Mouse (Mus musculus) lung, postnatal 10 days (tissue): ENCODE measurements around the gene Gm4969.
"Not testable (repeated sequence)": the region's sequence is repeated elsewhere in the genome, so short reads cannot be mapped to it uniquely, and the experiment has no call there.

Experiments
- DNase-seq: peaks from one replicate; pipeline ENCODE4 v3.0.0; 2021

Gene Gm4969

DNA sequence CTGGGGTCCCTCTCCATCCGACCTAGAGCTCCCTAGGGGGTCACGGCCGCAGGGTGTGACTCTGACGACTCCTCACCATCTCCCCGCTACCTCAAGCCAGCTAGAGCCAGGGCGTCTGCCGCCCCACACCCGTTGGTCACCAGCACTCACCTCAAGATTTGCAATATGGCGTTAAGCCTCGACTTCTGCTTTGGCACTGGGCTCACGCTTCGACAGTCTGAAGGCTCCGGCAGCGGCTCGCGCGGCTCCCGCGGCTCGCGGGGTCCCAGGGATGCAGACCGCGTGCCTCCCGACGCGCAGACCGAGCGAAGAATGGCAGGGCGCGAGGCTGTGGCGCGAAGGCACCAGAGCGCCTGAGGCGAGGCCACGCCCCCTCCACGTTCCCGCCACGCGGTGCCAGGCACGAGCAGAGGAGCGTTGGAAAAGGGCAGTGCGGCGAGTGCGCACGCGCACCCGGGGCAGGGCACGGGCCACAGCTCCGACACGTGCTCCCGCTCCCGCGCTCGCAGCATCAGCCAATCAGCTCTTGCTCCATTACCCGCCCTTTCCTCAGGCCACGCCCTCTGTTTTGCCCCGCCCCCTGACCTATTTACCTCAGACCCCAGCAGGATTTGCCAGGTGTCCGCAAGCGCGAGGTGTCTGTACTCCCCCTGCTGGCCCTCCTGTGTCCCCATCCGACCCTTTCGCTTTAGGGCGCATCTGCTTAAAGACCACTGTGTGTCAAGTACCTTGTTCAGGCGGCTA, at the start of gene Gm4969:
Gene Gm4969, minus strand, starts transcription at position 341 of the 744 bp plus-strand sequence.
- DNase-seq = peak; percentile 74

DNA sequence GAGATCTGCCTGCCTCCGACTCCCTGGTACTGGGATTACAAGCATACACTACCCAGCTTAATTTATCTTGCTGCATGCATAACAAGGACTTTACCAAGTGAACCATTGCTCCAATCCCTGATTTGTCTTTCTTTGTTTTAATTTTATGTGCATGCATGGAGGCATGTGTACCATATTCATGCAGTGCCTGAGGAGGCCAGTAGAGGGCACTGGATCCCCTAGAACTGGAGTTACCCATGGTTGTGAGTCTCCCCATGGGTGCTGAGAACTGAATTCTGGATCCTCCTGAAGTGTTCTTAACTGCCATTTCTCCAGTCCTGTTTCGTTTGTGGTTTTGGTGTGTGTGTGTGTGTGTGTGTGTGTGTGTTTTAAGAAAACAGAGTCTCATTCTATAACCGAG, 48.8 kb upstream of the Gm4969 start:
- DNase-seq = no peak

DNA sequence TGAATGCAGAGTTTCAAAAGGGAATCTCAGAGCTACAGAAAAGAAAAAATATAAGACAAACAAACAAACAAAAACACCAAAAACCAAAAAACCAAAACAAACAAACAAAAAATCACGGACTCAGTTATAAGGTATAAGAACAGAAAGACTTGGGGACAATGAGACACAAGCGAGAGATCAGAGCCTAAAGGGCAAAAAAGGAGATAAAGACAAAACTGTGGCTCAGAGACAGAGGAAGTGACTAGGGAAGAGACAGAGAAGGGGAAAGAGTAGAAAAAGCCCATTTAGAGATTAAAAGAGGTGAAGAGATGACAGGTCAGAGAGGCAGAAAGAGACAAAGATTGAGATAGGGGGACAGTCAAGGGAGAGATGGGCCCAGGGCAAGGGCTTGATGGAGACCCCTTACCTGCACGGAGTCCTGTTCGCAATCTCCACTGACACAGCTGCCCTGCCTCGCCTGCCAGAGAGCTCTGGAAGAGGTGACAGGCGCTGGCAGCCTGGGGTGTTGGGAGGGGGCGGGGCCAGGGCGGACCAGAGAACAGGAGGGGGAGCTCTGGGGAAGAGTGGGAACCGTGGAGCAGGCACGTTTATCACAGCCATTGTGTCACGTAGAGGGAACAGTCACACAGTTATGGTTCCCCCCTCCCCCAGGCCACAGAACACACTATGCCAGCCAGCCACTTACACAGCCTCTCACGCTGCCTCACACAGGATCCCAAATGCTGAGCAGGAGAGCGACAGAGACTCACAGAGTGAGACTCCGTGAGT, 47.7 kb upstream of the Gm4969 start, which contains the start of gene Gipr:
Gene Gipr, minus strand, starts transcription at position 472 of the 768 bp plus-strand sequence.
- DNase-seq = peak; percentile 56

DNA sequence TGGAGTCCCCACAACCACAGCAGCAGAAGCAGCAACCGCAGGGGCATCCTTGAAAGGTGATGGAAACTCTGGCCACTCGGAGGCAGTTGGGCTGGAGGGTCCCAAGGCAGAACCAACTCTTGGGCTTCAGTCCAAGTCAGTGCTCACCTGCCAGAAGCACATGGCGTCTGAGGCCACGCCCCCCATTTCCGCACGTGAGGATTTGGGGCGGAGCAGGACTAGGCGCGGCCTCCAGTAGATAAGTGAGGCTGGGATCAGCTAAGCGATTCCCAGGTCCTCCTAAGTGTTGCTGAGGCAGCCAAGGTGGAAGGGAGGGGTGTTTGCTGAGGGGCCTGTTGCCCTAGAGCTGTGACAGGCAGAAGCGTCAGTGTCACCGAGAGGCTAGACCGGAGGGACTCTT, 46.8 kb upstream of the Gm4969 start:
- DNase-seq = no peak

DNA sequence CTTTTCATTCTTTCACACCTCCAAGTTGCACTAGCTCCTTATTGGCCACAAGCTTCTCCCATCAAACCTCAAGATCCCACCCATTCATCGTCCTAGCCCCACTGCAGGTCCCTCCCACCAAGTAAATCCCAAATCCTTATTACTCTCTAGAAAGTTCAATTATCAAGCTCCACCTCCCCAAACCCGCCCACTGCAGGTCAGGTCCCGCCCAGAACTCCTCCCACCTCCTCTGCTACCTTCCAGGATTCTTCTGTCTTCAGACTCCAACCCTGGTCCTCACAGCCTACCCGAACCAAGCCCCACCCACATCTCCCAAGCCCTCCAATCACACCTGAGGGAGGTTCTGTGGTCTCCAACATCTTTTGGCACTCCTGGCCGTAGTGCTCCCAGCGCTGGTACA, 46.0 kb upstream of the Gm4969 start:
- peak; percentile 57 for DNase-seq

DNA sequence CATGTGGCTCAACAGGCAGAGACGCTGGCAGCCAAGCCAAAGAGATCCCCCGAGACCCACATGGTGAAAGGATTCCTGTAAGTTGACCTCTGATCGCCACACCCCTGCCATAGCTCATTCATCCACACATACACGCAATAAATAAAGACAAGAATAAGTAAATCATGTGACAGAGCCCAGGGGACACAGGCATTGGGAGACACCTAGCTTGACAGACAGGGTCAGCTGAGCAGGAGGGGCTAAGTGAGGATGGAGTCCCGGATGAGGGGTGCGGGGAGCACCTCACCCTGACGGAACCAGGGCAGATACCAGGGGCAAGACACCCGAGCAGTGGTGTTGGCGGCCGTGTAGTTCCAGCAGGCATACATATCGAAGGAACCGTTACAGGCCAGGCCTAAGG, 45.6 kb upstream of the Gm4969 start:
- DNase-seq = no peak

DNA sequence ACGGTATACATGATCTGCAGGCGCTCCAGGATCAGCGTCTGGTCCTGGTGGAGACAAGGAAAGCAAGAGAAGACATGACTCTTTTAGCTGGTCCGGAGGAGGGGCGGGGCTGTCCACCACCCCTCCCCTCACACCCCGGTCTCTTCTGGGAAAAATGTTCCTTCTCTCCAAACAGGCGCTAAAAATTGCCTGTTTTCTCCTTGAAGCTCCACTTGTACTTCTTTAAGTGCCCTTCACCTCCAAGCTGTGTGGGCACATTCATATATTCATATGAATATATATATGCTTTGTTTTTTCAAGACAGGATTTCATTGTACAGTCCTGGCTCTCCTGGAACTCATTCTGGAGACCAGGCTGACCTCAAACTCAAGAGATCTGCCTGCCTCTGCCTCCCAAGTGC, 44.8 kb upstream of the Gm4969 start:
- DNase-seq = no peak

DNA sequence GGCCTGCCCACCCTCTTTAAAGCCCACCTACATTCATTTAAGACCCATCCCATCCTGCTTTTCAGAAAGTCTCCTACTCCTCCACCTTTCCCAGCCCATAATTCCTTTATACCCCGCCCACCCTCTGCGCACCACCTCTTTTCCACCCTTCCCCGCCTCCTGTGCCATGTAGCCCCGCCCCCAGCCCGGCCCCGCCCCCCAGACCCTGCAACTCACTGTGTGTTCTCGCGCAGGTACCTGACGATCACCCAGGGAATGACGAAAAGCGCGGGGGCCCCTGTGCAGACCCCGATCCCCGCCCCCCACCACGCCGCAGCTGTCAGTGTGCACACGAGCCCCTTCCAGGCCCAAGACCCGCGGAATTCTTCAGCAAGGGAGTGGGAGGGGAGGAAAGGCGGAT, 41.9 kb upstream of the Gm4969 start:
- peak; percentile 45 for DNase-seq

DNA sequence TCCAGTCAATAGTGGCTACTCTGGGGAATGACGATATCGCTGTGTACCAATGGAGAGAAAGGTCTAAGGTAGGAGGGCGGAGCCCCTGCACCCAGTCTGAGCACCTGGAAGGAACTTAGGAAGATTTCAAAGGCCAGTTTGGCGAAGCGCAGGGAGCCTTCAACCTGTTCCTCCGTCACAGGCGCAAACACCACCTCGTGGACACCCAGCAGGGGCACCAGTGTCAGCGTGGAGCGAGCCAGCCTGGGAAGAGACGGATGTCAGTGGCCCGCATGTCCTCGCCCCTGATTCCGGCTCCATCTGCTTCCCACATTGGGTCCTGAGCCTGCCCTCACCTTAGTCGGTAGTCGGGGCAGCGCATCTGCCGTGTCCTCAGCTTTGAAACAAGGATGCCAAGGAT, 41.2 kb upstream of the Gm4969 start:
- DNase-seq = no peak

DNA sequence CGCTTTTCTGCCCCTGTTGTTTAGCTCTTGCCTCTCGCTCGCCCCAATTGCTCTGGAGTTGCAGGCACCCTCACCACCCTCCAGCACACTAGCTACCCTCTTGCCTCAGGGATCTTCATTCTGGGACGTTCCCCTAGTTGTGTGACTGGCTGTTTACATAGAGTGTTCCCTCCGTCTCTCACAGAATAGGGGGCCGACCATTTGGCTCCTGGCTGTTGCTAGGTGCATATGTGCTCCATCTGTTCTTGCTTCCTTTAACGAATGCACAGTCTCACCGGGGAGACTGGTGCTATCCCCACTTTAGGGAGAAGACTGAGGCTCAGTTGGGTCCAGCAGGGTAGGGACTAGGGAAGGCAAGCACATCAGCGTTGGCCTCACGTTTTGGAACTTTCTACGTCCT, 40.4 kb upstream of the Gm4969 start:
- DNase-seq = no peak

DNA sequence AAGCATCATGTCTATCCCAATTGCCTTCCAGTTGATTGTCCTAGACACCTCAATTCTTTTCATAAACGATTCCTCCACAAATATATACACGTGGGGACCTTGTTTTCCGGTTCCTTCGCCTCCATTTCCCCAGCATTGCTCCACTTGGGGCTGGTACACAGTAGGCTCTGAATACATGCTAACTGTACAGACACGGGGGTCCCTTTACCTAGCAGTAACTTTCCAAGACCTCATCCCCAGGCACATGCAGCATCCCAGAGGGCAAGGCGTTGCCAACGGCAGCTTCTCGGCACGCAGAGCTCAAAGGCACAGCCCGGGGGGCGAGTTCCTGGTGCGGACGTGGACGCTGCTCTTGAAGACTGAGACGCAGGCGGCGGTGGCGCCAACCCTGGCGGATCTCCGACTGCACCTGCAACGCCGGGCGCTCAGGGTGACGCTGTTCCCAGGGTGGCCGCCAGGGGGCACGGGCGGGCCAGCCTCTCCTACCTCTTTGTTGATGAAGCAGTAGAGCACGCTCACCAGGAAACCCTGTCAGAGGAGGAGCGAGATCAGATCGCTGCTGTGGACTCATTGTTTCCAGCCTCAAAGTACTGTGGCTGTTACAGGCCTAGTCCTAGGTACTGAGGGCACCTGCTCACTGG, 39.1 kb upstream of the Gm4969 start:
- peak; percentile 93 for DNase-seq

DNA sequence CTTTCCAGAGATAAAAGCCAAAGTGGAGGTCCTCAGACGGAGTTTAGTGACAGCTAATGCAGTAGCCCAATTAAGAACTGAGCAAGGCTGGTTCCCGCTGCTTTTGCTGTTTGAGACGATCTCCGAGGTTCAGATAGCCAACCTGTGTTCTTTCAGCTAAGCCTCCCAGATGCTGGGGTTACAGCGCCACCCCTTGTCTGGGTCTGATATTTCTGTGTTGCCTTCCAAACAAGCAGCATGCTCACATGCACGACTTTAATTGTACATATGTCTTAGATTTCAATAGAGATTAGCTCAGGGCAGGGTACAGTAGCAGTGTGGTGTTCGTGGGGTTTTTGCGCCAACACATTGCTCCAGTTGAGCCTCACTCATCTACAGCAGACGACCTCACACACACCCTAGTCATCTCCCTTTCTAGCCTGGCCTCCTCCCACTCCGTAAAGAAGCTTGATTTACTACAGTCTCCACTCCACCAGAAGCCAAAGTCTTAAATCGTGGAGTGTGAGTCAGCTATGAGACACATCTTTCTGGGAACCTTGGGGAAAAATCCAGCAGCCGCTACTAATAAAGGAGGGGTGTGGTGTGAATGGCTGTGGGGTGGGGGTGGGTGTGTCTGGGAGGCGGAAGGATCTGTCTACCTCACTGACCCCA, 37.8 kb upstream of the Gm4969 start:
- DNase-seq = no peak

DNA sequence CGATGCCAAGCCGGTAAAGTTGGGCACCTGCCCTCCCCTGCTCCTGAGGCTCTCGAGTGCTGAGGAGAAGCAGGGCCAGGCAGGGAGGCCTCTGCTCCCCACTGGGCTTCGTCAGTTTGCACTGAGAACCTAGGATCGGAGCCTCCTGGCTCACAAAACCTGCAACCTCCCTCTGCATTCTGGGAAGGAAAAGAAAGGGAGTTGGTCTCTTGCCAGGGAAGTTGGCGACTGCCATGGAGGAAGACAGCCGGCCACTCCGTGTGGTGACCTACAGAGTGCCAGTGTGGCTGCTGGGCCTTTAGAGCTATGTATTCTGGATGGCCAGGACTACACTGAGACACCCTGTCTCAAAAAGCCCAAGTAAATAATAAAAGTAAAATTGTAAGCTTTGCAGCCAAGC, 36.6 kb upstream of the Gm4969 start:
- DNase-seq = no peak

DNA sequence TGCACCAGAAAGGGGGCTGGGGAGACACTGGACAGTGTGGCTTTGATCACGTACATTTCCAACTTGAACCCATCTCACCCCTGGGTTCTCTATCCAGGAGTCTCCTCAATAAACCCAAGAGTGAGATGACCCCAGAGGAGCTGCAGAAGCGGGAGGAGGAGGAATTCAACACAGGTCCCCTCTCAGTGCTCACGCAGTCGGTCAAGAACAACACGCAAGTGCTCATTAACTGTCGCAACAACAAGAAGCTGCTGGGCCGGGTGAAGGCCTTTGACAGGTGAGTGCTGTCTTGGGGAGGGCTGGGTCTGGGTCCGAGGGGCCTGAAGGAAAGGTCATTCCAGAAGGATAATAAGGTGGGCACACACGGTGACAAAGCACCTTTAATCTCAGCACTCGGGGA, 33.0 kb upstream of the Gm4969 start:
- not testable (repeated sequence) for DNase-seq

DNA sequence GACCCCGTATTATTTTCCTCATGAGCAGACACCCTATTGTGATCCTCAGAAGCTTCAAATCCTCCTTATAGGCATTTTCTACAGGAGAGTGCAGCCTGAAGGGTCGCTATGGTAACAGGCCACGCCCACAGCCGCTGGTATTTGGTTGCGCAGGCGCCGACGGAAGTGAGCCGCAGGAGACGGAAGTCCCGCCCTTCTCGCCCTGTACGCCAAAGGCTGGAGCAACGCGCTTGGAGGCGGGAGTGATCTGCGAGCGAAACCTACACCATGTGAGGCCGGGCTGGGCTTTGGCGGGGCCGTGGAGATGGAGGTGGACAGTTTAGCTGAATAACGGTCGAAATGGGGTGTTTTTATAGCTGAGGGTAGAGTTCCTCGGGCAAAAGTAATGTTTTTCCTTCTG, 31.5 kb upstream of the Gm4969 start, which contains the start of gene Snrpd2:
Gene Snrpd2, plus strand, starts transcription at position 97 of the 400 bp plus-strand sequence.
- DNase-seq = peak; percentile 98

DNA sequence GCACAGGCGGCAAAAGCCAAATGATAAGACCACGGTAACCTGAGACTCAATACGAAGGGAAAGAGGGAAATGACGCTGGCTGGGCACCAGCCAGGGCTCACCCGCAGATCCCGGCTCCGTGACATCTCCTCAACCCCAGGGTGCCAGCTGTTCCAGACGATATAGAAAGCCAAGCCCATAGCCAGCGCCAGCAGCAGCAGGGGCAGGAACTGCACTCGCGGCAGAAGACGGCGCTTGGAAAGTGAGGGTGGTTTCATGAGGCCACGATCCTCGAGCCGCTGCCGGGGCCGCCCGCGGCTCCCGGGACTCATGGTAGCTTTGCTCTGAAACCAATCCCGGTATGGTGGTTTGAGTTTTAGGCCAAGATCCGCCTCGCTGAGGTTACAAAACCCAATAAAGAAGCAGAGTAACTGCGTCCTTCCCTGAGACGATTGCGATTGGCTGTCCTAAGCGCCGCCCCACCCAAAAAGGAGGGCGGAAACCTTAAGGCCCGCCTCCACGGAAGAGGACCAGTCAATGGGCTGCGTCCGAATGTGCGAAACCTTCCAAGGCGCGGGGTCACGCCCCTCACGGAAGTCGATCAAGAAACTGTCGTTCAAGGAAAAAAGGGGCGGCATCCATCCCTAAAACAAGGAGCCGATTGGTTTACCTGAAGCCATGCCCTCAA, 30.8 kb upstream of the Gm4969 start, which contains the start of gene Qpctl:
Gene Qpctl, minus strand, starts transcription at position 417 of the 667 bp plus-strand sequence.
- DNase-seq = peak; percentile 100

DNA sequence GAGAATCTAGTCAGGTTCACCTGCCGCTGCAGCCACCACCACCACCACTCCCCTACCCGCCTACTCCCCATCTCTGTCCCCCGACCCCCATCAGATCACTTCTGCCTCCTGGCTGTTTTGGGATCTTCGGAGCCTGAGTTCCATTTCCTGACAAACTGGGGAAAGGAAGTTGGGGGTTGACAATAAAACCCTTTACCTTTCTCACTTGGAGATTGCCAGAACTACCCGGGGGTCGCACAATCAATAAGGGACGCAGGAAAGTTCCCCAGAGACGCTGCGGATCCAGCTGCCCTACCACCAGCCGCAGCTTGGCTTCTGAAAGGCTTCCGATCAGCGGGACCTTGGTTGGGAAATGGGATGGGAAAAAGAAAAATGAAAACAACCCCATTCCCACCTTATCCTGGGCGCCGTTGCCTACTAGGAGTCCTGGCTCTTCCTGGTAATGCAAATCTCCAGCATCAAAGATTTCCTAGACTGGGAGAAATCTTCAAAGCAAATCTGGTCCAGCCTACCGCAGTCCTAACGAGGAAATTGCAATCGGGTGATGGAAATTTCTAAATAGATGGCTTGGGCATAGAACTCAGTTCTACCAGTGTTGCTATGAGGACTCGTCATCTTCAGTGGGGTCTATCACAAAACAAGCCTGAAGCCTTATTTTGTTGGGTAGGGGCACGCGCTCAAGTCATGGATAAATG, 30.2 kb upstream of the Gm4969 start:
- no peak for DNase-seq

DNA sequence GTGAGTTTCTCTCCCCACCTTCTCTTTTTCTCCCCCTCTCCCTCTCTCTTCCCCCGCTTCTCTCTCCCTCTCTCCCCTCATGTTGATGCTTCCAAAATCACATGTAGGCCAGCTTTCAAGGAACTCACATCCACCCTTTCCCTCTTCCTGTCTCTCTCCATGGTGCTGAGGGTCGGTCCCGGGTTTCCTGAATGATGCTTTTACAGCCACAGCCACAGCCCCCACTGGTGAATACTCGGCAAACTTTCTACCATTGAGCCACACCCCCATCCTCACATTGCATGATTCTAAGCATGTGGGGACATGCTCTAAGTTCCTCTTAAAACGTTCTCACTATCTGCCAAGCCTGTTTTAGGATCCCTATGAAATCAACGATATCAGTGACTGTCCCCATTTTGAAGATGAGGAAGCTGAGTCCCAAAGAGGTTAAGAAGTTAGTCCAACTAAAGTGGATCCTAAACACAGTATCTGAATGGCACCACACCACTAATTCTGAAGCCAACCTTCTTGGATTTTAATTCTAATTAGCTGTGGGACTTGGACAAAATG, 29.4 kb upstream of the Gm4969 start:
- DNase-seq = no peak

DNA sequence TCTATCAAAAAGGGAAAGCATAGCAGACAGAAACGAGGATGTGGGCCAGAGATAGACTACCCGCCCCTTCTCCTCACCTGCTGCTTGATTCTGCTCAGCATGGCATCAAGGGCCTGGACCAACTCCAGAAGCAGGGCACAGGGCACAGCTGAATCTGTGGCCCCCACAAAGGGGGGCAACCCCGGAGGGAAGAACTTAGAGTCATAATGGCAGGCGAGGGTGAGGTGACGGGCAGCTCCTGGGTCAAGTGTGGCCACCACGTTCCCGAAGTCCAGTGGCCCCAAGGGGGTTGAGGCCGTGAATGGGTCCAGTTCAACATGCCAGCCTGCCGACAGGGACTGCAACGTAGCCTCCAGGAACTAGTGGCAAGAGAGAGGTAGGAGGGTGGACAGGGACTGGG, 28.6 kb upstream of the Gm4969 start:
- no peak for DNase-seq

DNA sequence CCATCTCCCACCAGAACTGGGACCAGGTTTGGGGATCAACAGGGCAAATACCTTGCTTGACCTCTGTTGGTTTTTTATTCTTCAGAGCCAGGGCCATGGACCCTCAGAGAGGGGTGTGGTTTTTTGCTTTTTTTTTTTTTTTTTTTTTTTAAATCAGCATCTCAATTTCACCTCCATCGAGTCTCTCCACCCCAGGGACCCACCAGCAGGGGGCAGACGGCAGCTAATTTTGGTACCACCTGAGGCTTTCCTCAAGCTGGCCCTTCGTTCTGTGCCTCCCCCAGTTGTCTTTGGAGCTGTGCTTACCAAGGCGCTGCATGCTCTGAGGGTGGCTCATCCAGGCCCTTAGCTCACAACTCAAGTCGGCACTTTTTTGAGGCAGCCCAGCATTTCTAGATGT, 19.2 kb upstream of the Gm4969 start:
- peak; percentile 77 for DNase-seq

DNA sequence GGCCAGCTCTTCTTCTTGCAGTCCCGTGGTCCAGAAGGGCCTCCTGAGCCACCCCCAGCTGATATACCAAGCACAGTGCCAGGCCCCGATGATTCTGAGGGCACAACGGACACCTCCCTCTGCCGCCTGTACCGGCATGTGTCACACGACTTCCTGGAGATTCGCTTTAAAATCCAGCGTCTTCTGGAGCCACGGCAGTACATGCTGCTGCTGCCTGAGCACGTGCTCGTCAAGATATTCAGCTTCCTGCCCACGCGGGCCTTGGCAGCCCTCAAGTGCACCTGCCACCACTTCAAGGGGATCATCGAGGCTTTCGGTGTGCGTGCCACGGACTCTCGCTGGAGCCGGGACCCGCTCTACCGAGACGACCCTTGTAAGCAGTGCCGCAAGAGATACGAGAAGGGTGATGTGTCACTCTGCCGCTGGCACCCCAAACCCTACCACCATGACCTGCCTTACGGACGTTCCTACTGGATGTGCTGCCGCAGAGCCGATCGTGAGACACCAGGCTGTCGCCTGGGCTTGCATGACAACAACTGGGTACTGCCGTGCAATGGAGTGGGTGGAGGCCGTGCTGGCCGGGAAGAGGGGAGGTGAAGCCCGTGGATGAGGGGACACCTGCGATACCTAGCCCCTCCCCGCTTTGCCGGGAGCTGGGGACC, 18.6 kb upstream of the Gm4969 start:
- DNase-seq = no peak
